Mouse (Mus musculus) urinary bladder, adult 2 months (tissue): ENCODE measurements around the gene Gm6020. TPM values are rescaled to one million over a fixed set of nuclear protein-coding genes. Genes with fewer than 3 reads are reported as not detected.
A peak's percentile ranks its signal among the peaks of the same experiment; 100 is the strongest.
"Not testable (repeated sequence)": the region's sequence is repeated elsewhere in the genome, so short reads cannot be mapped to it uniquely, and the experiment has no call there.

Experiments used
- DNase-seq: peaks from one replicate; pipeline ENCODE4 v3.0.0; 2022; ENCODE audit warnings: low spot score
- polyA plus RNA-seq: library from polyadenylated mRNA; depleted of rRNA; stranded (reverse); fragments of >200 nt; gene quantifications from 2 replicates; pipeline ENCODE4 v1.2.3, GENCODE M21; 2012; rRNA removed

Gene Gm6020
- not detected in 2 replicates for polyA plus RNA-seq

GRCm38 (mm10) chr19:61183590-61183989 lies at the start of gene Gm6020:
Gene Gm6020, plus strand, starts transcription at chr19:61183890.
- not testable (repeated sequence) for DNase-seq

GRCm38 (mm10) chr19:61138655-61139054 lies 45.0 kb upstream of the Gm6020 start:
- DNase-seq: no peak

GRCm38 (mm10) chr19:61140342-61141206 lies 43.1 kb upstream of the Gm6020 start, which contains the start of gene Zfp950:
Gene Zfp950, minus strand, starts transcription at chr19:61140840.
- peak; percentile 58 for DNase-seq

GRCm38 (mm10) chr19:61141299-61141698 lies 42.4 kb upstream of the Gm6020 start:
- DNase-seq: no peak

GRCm38 (mm10) chr19:61151372-61151700 lies 32.4 kb upstream of the Gm6020 start:
- peak; percentile 22 for DNase-seq

- DNase-seq: peak; percentile 22
Observed at GRCm38 (mm10) chr19:61151701-61152420, 31.8 kb upstream of the Gm6020 start.

- DNase-seq: no peak
Observed at GRCm38 (mm10) chr19:61175756-61176324, 7.8 kb upstream of the Gm6020 start, which contains the start of gene Gm7102. Gene Gm7102, minus strand, starts transcription at chr19:61176309.

- DNase-seq: peak; percentile 55
Observed at GRCm38 (mm10) chr19:61199316-61199715, 15.6 kb downstream of the Gm6020 start.

- DNase-seq: no peak
Observed at GRCm38 (mm10) chr19:61199836-61200235, 16.1 kb downstream of the Gm6020 start.

GRCm38 (mm10) chr19:61207506-61207905 lies 23.8 kb downstream of the Gm6020 start:
- not testable (repeated sequence) for DNase-seq

GRCm38 (mm10) chr19:61223706-61224328 lies 40.1 kb downstream of the Gm6020 start:
- DNase-seq: no peak

- DNase-seq: no peak
Observed at GRCm38 (mm10) chr19:61224678-61225525, 41.2 kb downstream of the Gm6020 start.

GRCm38 (mm10) chr19:61225526-61226400 lies 42.1 kb downstream of the Gm6020 start:
- DNase-seq: peak; percentile 55

- DNase-seq: peak; percentile 67
Observed at GRCm38 (mm10) chr19:61226401-61226927, 42.8 kb downstream of the Gm6020 start.

- peak; percentile 70 for DNase-seq
Observed at GRCm38 (mm10) chr19:61226928-61227854, 43.5 kb downstream of the Gm6020 start.

- DNase-seq: no peak
Observed at GRCm38 (mm10) chr19:61227941-61228701, 44.4 kb downstream of the Gm6020 start, which contains the start of gene Csf2ra. Gene Csf2ra, minus strand, starts transcription at chr19:61228429.
